Mouse (Mus musculus): Measurements from ENCODE around the gene Optc. TPM values are rescaled to one million over a fixed set of nuclear protein-coding genes. Genes with fewer than 3 reads are reported as not detected.

Optc gene
- total RNA-seq, 4 experiments from 2014 or later: 1.0 to 2.2 (median 1.4) TPM

DNA sequence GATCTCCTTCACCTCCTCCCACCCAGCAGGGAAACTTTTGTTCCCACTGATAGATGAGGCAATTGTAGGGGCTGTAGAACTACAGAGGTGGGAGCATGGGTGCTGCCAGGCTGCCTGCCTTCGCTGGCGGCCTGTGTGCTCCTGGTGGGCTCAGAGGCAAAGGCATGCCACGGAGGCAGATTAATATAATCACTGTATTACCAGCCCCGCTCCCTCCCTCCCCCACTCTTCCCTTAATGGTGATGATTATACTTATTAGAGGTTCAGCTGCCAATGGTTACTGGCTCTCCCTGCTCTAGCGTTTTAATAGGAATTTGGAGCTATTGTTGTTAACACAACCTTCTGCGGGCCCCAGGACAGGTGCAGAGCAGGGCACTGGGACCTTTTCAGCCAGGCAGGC is 26.0 kb downstream of the Optc start:
- no peak for DNase-seq

DNA sequence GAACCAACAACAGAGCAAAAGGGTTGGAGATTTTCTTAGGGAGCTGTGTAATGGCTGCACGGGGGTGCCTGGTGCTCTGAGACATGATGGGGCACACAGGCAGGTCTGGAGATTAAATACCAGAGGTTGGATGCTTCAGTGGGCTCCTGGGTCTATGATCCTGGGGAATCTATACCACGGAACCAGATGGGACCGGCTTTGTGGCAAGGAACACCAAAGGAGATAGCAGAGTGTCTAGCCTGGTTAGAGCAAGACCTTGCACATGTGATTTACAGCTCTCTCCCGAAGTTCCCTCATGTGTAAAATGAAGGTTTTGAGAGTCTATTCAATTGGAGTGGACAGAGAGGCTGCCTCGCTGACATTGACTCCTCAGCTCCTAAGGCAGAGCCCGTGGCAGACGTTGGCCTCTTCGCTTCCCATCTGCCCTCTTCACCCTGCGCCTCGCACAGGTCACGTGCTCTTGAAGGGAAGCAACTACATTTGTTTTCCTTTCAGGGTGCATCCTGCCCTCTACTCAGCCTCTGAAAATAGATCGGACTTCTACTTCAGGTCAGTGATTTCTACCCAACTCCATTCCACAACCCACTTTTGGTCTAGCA is 28.9 kb downstream of the Optc start:
- DNase-seq: no peak

DNA sequence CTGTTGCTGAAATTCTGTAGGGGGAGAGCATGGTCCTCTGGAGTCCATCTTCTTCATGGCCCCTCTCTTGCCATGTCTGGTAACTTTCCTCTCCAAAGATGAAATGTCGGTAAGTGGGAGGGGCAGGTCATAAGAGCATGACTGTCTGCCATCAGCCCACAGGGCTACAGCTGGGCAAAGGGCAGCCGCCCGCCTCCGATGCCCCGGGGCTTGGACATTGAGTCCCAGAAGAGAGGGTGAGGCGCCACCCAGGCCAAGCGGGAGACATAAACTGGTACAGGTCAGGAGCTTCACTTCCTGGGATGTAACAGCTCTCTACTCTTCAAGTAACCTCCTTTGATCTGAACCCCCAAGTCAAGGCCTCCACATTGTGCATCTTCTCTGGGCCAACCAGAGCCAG is 30.9 kb downstream of the Optc start:
- no peak for DNase-seq

DNA sequence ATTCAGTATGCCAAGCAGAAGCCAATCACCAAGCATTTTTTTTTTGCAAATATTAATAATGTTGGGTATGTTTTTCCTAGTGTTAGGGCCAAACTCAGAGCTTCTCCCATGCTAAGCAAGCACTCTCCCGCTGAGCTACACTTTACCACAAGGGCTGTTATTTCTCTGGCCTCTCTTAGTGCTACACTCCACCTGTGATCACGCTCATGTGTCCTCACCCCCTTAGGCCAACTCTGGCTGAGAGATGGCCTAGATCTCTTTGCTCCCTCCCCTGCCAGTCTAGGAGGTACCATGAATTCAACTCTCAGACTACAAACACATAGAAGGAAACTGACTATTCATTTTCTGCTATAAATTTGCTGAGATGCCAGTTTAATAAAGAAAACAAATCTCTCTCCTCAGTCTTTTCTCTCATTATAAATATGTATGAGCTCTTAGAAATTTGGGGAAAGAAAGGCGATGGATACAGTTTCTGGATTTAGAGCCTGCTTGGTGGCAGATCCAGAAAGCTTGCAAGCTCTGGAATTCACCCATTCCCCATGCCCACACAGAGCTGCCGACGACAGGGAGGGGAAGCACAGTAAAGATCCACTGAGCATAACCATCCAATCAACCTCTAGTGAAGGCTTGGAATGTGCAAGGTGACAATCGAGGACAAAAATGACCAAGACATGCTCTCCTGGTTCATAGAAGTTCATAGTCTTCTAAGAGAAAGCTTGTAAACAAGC is 34.5 kb downstream of the Optc start:
- DNase-seq: no peak

DNA sequence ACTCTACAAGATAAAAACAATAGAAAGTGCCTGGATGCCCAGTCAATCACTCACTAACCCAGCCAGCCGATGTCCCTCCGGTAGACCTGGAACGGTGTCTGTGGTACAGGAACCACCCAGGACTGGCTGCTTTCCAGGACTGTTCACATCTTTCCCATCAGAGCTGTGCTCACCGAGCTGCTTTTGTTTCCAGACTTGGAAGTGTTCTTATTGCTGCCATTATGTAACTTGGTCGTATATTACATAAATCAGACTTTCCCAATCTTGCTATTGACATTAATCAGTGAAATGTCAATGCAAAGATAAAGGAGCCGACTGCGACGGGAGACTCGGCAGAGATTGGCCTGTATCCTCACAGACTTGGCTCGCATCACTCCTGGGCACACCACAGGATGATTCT is 36.6 kb downstream of the Optc start:
- DNase-seq: no peak

DNA sequence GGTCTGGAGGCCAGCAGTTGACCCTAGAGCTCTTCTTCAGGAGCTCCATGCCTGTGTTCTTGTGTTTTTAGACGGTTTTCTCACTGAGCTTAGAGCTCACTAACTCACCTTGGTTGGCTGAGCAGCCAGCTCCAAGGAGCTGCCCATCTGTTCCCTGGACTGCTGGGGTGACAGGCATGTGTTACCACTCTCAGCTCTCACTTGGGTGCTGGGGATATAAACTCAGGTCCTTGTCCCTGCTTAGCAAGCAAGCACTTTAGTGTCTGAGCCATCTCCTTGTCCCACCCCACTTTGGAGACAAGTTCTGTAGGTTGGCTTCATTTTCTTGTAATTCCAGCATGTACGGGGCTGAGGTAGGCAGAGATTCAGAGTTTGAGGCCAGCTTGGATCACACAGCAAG is 38.6 kb downstream of the Optc start:
- no peak for DNase-seq

DNA sequence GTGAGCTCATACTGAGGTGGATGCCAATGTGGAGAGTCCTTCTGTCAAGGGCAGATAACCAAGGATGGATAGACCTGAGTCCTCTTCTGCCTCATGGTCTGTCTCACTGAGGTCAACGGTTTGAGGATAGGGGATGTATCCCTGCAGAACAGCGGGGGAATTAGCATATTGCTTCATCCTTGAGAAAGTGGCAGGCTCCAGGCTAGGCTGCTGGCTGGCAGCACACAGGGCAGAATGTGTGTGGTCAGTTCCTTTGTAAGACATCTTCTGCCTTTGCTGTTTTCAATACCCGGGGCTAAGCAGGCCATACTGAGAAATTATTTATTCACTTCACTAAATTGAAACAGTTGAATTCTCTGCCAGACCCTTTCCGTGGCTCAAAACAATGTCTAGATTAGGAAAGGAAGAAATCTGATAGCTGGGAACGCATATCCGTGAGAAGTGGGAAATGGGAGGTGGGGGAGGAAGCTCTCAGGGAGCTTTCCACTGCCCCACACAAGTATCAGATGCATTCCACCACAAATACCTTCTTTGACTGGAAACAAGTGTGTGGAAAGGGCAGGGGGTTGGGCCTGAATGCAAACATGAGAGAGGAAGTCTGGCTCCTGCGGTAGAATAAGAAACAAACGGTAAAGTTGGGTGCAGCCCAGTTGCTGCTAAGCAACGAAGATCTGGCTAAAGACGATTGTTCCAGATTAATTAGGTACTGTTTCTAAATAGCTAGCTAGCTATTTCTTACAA is 44.4 kb downstream of the Optc start:
- no peak for DNase-seq

DNA sequence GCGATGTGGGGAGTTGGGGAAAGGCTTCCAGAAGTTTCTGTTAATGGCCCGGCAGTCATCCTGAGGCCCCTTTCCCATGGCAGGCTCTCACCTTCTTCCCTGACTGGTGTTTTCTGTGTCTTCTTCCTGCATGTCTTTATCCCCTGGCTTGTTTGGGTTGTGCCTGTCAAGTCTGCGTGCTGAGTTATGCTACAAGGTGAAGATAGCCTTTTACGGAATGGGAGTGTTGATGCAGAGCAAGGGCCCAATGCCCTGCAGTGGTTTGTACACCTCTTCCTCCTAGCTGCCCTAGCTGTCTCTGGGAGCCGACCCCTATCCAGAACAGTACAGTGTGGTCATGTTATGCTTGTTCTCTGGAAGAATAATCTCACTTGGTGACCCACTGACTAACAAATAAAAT is 46.8 kb downstream of the Optc start:
- no peak for DNase-seq

DNA sequence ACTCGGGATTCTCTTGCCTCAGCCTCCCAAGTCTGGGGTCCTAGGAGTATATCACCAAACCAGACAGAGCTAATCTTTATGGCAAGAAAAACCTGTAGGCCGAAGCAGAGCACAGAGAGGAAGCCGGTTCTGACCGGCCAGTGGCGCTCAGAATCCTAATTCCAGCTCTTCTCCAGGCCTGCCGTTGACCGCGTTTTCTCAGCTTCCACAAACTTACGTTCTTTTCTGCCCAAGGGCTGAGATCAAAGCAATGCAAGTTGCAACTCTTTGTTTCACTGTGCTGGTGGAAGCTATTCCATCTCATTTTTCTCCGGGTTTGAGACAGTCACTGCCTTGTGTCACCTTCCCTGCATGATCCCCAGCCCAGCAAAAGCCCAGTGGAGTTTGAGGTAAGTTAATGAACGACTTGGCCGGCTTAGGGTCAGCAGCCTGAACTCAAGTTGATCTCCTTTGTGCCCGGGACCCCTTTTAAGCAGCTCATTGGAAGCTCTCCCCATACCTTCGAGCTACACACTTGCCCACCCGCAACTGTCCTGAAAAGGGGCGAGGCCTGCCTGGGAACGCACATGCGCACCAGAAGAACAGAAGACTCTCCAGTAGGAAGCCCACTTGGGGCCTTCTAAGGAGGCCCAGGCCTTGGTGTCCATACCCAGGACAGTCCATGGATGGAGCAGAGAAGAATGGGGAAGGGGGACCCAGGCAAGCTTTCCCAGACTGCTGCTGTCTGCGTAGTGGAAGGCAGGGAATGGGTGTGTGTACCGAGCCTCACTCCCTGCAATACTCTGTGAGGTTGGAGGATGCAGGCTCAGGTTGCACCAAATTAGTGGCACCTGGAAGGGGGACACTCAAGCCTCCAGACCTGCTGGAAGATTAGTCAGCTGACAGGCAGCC is 47.7 kb downstream of the Optc start:
- DNase-seq: no peak

- DNase-seq: no peak
These were observed 48.5 kb downstream of the Optc start for GRCm38 (mm10) chr1:133859257-133859656.

GRCm38 (mm10) chr1:133857781-133858180 is 50.0 kb downstream of the Optc start:
- no peak for DNase-seq

- no peak for DNase-seq
These were observed 50.6 kb downstream of the Optc start for GRCm38 (mm10) chr1:133857171-133857570.

DNA sequence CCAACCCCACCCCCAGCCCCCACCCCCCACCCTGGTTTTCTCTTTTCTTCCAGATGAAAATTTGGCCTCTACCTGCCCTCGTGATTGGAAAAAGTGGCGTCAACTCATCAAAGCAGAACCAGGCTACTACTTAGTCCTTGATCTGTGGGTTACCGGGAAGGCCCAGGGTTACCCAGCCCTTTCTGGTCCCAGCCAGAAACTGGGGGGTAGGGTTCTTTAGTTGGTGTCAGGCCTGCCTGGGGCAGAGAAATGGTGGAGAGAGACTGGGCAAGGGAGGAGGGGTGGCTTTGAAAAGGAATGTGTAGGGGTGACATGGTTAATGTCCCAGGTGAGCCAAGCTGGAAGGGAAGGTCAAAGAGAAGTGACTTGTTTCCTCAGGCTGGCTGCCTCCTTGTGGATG is 51.1 kb downstream of the Optc start:
- no peak for DNase-seq

DNA sequence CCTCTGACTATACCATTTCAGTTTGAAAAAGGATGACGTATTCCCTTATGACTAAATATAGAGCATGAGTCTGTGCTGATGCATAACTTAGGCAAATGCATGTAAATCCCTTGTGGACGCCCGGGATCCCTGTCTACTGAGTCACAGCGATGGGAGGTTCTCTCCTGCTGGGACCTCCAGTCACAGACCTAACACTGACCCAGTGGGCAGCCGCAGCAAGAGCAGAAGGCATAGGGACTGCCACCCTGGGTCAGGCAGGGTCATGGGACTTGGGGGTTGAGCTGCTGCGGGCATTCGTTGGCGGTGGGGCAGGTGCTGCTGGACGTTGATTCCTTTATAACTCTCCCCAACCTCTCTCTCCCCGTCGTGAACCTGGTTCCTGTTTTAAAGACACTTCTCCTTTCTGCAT is 51.7 kb downstream of the Optc start:
- DNase-seq: no peak

- DNase-seq: no peak
These were observed 52.4 kb downstream of the Optc start for GRCm38 (mm10) chr1:133855274-133856017.

GRCm38 (mm10) chr1:133854421-133855273 is 53.2 kb downstream of the Optc start:
- DNase-seq: no peak

Other genes starting within 250 kb of the Optc start
- gene Zbed6, start 247.1 kb downstream of the Optc start, total RNA-seq (2022): 10 to 100 TPM in 3 of 4 experiments, 1 to 10 TPM in 1; 8.8 to 25.1 (median 17.5) TPM
- gene Gm38394, start 246.7 kb downstream of the Optc start, total RNA-seq (2022): 10 to 100 TPM; 23.4 to 37.3 (median 27.2) TPM
- gene Lax1, start 217.9 kb downstream of the Optc start, total RNA-seq (2022): under 1 TPM in 3 of 4 experiments, not detected in 1; 0.45 to 0.65 (median 0.62) TPM
- gene Atp2b4, start 107.0 kb downstream of the Optc start, total RNA-seq (2022): 10 to 100 TPM; 32.1 to 71.7 (median 45.6) TPM
- gene Prelp, start 13.4 kb upstream of the Optc start, total RNA-seq (2022): 100 to 1,000 TPM in 1 of 4 experiments, 10 to 100 TPM in 3; 40.0 to 103 (median 53.5) TPM
- 10 to 100 TPM in 1 of 4 experiments, 1 to 10 TPM in 3; 6.9 to 10.7 (median 7.7) TPM for gene Fmod, start 129.3 kb upstream of the Optc start, total RNA-seq (2022)
- gene Btg2, start 171.1 kb upstream of the Optc start, total RNA-seq (2022): 10 to 100 TPM; 28.1 to 56.5 (median 50.6) TPM
- under 1 TPM in 1 of 4 experiments, not detected in 3; 0.28 TPM for gene Chit1, start 203.2 kb upstream of the Optc start, total RNA-seq (2022)